In genomic region chr2:77098769-77099168, GRCm38 (mm10) we compare ENCODE assay signal across 31 mouse cellular contexts.
"Had no signal": no experiment of that assay in that cellular context is flagged by ENCODE, and none has a peak within 500 bp of the region (broad histone marks: within the 10 kb centered on the region; RNA-seq: fewer than 3 reads in every experiment).

No protein-coding gene starts in this region.

- H3K27me3 ChIP-seq: limb, embryonic 12.5 days; limb, embryonic 13.5 days; limb, embryonic 15.5 days; liver, embryonic 12.5 days; liver, embryonic 13.5 days; liver, embryonic 15.5 days; lung, embryonic 15.5 days; megakaryocyte, embryonic 14.5 days; midbrain, embryonic 12.5 days; midbrain, embryonic 13.5 days; midbrain, embryonic 15.5 days; neural tube, embryonic 12.5 days; neural tube, embryonic 13.5 days had no signal

- H3K4me2 ChIP-seq: limb, embryonic 12.5 days; limb, embryonic 13.5 days; limb, embryonic 15.5 days; liver, embryonic 11.5 days; liver, embryonic 12.5 days; liver, embryonic 13.5 days; liver, embryonic 15.5 days; lung, embryonic 14.5 days; lung, embryonic 15.5 days; midbrain, embryonic 11.5 days; midbrain, embryonic 12.5 days; midbrain, embryonic 13.5 days; midbrain, embryonic 15.5 days; neural tube, embryonic 12.5 days; neural tube, embryonic 13.5 days had no signal

- DNase-seq: left cerebral cortex, postnatal 4 days; liver; liver, embryonic 13.5 days; liver, postnatal 0 days; lung, adult 18-20 months; lung, adult 2 months; lung, embryonic 14.5 days; lung, postnatal 10 days; lung, postnatal 14 days; lung, postnatal 4 days; midbrain, embryonic 14.5 days had no signal

- ATAC-seq: liver, embryonic 12.5 days; liver, postnatal 0 days; midbrain, embryonic 13.5 days; midbrain, embryonic 15.5 days; midbrain, embryonic 16.5 days had no signal

- H3K9me3 ChIP-seq: limb, embryonic 10.5 days; limb, embryonic 12.5 days; limb, embryonic 13.5 days; limb, embryonic 15.5 days; liver, embryonic 12.5 days; liver, embryonic 13.5 days; liver, embryonic 15.5 days; lung, embryonic 15.5 days; midbrain, embryonic 10.5 days; midbrain, embryonic 12.5 days; midbrain, embryonic 13.5 days; midbrain, embryonic 15.5 days; neural tube, embryonic 12.5 days; neural tube, embryonic 13.5 days had no signal

- H3K36me3 ChIP-seq: limb, embryonic 10.5 days; limb, embryonic 12.5 days; limb, embryonic 13.5 days; limb, embryonic 15.5 days; liver, embryonic 12.5 days; liver, embryonic 13.5 days; liver, embryonic 15.5 days; lung, embryonic 15.5 days; midbrain, embryonic 10.5 days; midbrain, embryonic 12.5 days; midbrain, embryonic 13.5 days; midbrain, embryonic 15.5 days; neural tube, embryonic 12.5 days; neural tube, embryonic 13.5 days had no signal

- H3K4me3 ChIP-seq: limb, embryonic 10.5 days; limb, embryonic 12.5 days; limb, embryonic 13.5 days; limb, embryonic 15.5 days; liver, embryonic 12.5 days; liver, embryonic 13.5 days; liver, embryonic 15.5 days; lung, embryonic 15.5 days; megakaryocyte, embryonic 14.5 days; midbrain, embryonic 10.5 days; midbrain, embryonic 12.5 days; midbrain, embryonic 13.5 days; midbrain, embryonic 15.5 days; myocyte; neural tube, embryonic 12.5 days; neural tube, embryonic 13.5 days had no signal

- H3K9ac ChIP-seq: limb, embryonic 12.5 days; limb, embryonic 13.5 days; limb, embryonic 15.5 days; liver, embryonic 12.5 days; liver, embryonic 13.5 days; liver, embryonic 14.5 days; liver, embryonic 15.5 days; liver, postnatal 0 days; lung, embryonic 14.5 days; lung, embryonic 15.5 days; midbrain, embryonic 12.5 days; midbrain, embryonic 13.5 days; midbrain, embryonic 15.5 days; neural tube, embryonic 12.5 days; neural tube, embryonic 13.5 days had no signal

- H3K4me1 ChIP-seq: limb, embryonic 10.5 days; limb, embryonic 12.5 days; limb, embryonic 15.5 days; liver, embryonic 12.5 days; liver, embryonic 13.5 days; liver, embryonic 15.5 days; lung, embryonic 15.5 days; megakaryocyte, embryonic 14.5 days; midbrain, embryonic 10.5 days; midbrain, embryonic 12.5 days; midbrain, embryonic 13.5 days; midbrain, embryonic 15.5 days; neural tube, embryonic 12.5 days; neural tube, embryonic 13.5 days had no signal

- H3K27ac ChIP-seq: limb, embryonic 10.5 days; limb, embryonic 12.5 days; limb, embryonic 13.5 days; limb, embryonic 15.5 days; liver, embryonic 12.5 days; liver, embryonic 13.5 days; liver, embryonic 14.5 days; liver, embryonic 15.5 days; lung, embryonic 15.5 days; macrophage; midbrain, embryonic 10.5 days; midbrain, embryonic 12.5 days; midbrain, embryonic 13.5 days; midbrain, embryonic 15.5 days; neural tube, embryonic 12.5 days; neural tube, embryonic 13.5 days had no signal
